Mouse (Mus musculus) small intestine, adult 10 weeks (tissue): ENCODE measurements around the gene Gm10719. TPM values are rescaled to one million over a fixed set of nuclear protein-coding genes. Genes with fewer than 3 reads are reported as not detected.

Experiments
- polyA plus RNA-seq: library from polyadenylated mRNA; stranded (reverse); fragments of 350-450 nt; fragmentation: Illumina TruSeq; extraction: RNeasy Lipid Tissue Mini Kit (QIAGEN cat#74804); gene quantifications from one replicate; pipeline ENCODE4 v1.2.3, GENCODE M21; 2014; ENCODE audit warnings: low replicate concordance

Gene Gm10719
- not detected for polyA plus RNA-seq

DNA sequence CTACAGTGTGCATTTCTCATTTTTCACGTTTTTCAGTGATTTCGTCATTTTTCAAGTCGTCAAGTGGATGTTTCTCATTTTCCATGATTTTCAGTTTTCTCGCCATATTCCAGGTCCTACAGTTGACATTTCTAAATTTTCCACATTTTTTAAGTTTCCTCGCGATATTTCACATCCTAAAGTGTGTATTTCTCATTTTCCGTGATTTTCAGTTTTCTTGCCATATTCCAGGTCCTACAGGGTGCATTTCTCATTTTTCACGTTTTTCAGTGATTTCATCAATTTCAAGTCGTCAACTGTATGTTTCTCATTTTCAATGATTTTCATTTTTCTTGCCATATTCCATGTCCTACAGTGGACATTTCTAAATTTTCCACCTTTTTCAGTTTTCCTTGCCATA lies at the start of gene Gm10719:
Gm10719 (plus strand) TSS at position 301 of the 400 bp plus-strand sequence.

DNA sequence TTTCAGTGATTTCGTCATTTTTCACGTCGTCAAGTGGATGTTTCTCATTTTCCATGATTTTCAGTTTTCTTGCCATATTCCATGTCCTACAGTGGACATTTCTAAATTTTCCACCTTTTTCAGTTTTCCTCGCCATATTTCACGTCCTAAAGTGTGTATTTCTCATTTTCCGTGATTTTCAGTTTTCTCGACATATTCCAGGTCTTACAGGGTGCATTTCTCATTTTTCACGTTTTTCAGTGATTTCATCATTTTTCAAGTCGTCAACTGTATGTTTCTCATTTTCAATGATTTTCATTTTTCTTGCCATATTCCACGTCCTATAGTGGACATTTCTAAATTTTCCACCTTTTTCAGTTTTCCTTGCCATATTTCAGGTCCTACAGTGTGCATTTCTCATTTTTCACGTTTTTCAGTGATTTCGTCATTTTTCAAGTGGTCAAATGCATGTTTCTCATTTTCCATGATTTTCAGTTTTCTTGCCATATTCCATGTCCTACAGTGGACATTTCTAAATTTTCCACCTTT lies 16.7 kb upstream of the Gm10719 start, which contains the start of gene Gm10722:
Gm10722 (plus strand) TSS at position 478 of the 528 bp plus-strand sequence.

DNA sequence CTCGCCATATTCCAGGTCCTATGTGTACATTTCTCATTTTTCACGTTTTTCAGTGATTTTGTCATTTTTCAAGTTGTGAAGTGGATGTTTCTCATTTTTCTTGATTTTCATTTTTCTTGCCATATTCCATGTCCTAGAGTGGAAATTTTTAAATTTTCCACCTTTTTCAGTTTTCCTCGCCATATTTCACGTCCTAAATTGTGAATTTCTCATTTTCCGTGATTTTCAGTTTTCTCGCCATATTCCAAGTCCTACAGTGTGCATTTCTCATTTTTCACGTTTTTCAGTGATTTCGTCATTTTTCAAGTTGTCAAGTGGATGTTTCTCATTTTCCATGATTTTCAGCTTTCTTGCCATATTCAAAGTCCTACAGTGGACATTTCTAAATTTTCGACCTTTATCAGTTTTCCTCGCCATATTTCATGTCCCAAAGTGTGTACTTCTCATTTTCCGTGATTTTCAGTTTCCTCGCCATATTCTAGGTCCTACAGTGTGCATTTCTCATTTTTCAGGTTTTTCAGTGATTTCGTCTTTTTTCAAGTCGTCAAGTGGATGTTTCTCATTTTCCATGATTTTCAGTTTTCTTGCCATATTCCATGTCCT lies 14.3 kb upstream of the Gm10719 start, which contains the start of gene Gm11168:
Gm11168 (plus strand) TSS at position 553 of the 603 bp plus-strand sequence.

DNA sequence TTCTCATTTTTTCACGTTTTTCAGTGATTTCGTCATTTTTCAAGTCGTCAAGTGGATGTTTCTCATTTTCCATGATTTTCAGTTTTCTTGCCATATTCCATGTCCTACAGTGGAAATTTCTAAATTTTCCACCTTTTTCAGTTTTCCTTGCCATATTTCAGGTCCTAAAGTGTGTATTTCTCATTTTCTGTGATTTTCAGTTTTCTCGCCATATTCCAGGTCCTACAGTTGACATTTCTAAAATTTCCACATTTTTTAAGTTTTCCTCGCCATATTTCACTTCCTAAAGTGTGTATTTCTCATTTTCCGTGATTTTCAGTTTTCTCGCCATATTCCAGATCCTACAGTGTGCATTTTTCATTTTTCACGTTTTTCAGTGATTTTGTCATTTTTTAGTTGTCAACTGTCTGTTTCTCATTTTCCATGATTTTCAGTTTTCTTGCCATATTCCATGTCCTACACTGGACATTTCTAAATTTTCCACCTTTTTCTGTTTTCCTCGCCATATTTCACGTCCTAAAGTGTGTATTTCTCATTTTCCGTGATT lies 4.4 kb upstream of the Gm10719 start, which contains the start of gene Gm10721:
Gm10721 (plus strand) TSS at position 408 of the 547 bp plus-strand sequence.

DNA sequence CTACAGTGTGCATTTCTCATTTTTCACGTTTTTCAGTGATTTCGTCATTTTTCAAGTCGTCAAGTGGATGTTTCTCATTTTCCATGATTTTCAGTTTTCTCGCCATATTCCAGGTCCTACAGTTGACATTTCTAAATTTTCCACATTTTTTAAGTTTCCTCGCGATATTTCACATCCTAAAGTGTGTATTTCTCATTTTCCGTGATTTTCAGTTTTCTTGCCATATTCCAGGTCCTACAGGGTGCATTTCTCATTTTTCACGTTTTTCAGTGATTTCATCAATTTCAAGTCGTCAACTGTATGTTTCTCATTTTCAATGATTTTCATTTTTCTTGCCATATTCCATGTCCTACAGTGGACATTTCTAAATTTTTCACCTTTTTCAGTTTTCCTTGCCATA lies 1.9 kb upstream of the Gm10719 start, which contains the start of gene Gm10720:
Gm10720 (plus strand) TSS at position 301 of the 400 bp plus-strand sequence.

DNA sequence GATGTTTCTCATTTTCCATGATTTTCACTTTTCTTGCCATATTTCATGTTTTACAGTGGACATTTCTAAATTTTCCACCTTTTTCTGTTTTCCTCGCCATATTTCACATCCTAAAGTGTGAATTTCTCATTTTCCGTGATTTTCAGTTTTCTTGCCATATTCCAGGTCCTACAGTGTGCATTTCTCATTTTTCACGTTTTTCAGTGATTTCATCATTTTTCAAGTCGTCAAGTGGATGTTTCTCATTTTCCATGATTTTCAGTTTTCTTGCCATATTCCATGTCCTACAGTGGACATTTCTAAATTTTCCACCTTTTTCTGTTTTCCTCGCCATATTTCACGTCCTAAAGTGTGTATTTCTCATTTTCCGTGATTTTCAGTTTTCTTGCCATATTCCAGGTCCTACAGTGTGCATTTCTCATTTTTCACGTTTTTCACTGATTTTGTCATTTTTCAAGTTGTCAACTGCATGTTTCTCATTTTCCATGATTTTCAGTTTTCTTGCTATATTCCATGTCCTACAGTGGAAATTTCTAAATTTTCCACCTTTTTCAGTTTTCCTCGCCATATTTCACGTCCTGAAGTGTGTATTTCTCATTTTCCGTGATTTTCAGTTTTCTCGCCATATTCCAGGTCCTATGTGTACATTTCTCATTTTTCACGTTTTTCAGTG lies 6.2 kb downstream of the Gm10719 start, which contains the start of gene Gm10718:
Gm10718 (plus strand) TSS at position 236 of the 673 bp plus-strand sequence.

DNA sequence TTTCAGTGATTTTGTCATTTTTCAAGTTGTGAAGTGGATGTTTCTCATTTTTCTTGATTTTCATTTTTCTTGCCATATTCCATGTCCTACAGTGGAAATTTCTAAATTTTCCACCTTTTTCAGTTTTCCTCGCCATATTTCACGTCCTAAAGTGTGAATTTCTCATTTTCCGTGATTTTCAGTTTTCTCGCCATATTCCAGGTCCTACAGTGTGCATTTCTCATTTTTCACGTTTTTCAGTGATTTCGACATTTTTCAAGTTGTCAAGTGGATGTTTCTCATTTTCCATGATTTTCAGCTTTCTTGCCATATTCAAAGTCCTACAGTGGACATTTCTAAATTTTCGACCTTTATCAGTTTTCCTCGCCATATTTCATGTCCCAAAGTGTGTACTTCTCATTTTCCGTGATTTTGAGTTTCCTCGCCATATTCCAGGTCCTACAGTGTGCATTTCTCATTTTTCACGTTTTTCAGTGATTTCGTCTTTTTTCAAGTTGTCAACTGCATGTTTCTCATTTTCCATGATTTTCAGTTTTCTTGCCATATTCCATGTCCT lies 7.8 kb downstream of the Gm10719 start, which contains the start of gene Gm10717:
Gm10717 (plus strand) TSS at position 506 of the 556 bp plus-strand sequence.

DNA sequence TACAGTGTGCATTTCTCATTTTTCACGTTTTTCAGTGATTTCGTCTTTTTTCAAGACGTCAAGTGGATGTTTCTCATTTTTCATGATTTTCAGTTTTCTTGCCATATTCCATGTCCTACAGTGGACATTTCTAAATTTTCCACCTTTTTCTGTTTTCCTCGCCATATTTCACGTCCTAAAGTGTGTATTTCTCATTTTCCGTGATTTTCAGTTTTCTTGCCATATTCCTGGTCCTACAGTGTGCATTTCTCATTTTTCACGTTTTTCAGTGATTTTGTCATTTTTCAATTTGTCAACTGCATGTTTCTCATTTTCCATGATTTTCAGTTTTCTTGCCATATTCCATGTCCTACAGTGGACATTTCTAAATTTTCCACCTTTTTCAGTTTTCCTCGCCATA lies 17.1 kb downstream of the Gm10719 start, which contains the start of gene Gm17535:
Gm17535 (plus strand) TSS at position 301 of the 400 bp plus-strand sequence.

DNA sequence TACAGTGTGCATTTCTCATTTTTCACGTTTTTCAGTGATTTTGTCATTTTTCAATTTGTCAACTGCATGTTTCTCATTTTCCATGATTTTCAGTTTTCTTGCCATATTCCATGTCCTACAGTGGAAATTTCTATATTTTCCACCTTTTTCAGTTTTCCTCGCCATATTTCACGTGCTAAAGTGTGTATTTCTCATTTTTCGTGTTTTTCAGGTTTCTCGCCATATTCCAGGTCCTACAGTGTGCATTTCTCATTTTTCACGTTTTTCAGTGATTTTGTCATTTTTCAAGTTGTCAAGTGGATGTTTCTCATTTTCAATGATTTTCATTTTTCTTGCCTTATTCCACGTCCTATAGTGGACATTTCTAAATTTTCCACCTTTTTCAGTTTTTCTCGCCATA lies 19.4 kb downstream of the Gm10719 start, which contains the start of gene Gm10715:
Gm10715 (plus strand) TSS at position 301 of the 400 bp plus-strand sequence.

Other genes starting within 250 kb of the Gm10719 start
- gene Gm10722, start 16.5 kb upstream of the Gm10719 start, polyA plus RNA-seq = not detected
- gene Gm11168, start 14.1 kb upstream of the Gm10719 start, polyA plus RNA-seq = not detected
- gene Gm10721, start 4.3 kb upstream of the Gm10719 start, polyA plus RNA-seq = not detected
- gene Gm10720, start 1.8 kb upstream of the Gm10719 start, polyA plus RNA-seq = not detected
- gene Gm10718, start 6.1 kb downstream of the Gm10719 start, polyA plus RNA-seq = not detected
- not detected for gene Gm10717, start 8.0 kb downstream of the Gm10719 start, polyA plus RNA-seq
- not detected for gene Gm17535, start 17.2 kb downstream of the Gm10719 start, polyA plus RNA-seq
- gene Gm10715, start 19.5 kb downstream of the Gm10719 start, polyA plus RNA-seq = not detected